Mouse (Mus musculus) embryonic facial prominence, embryonic 11.5 days (tissue): ENCODE results near the gene 4930404N11Rik. TPM values are rescaled to one million over a fixed set of nuclear protein-coding genes. Genes with fewer than 3 reads are reported as not detected.

Experiments used
- ATAC-seq: fragments of 200-750 bp; cut with Nextera tagmentation; replicated peaks from 2 replicates; pipeline ENCODE4 v1.8.0; 2017; ENCODE audit warnings: low read depth; ENCODE audit not compliant: insufficient number of reproducible peaks, low FRiP score, low TSS enrichment
- DNase-seq: peaks from one replicate; pipeline ENCODE4 v3.0.0-alpha.2; 2015; ENCODE audit warnings: low spot score
- H3K27ac ChIP-seq: fragments of 300-500 bp; sonication (generic); replicated peaks from 2 replicates; pipeline ENCODE4 v1.5.1; 2014; ENCODE audit warnings: mild to moderate bottlenecking, low read depth, low read length, control low read depth
- H3K27me3 ChIP-seq: fragments of 300-500 bp; sonication (generic); 2 replicates; pipeline ENCODE4 v1.6.1; 2014; ENCODE audit warnings: mild to moderate bottlenecking, low read length, moderate library complexity, mixed read lengths; ENCODE audit not compliant: control insufficient read depth, insufficient read depth
- H3K36me3 ChIP-seq: fragments of 300-500 bp; sonication (generic); replicated peaks from 2 replicates; pipeline ENCODE4 v1.6.1; 2014; ENCODE audit warnings: low read depth, mild to moderate bottlenecking, low read length, moderate library complexity, mixed read lengths; ENCODE audit not compliant: control insufficient read depth, insufficient read depth
- H3K4me1 ChIP-seq: fragments of 300-500 bp; sonication (generic); 2 replicates; pipeline ENCODE4 v1.6.1; 2014; ENCODE audit warnings: low read length, mixed read lengths; ENCODE audit not compliant: control insufficient read depth, insufficient read depth
- H3K4me2 ChIP-seq: fragments of 300-500 bp; sonication (generic); 2 replicates; pipeline ENCODE4 v1.6.1; 2014; ENCODE audit warnings: low read depth, mild to moderate bottlenecking, control low read depth, low read length, moderate library complexity
- H3K4me3 ChIP-seq: fragments of 300-500 bp; sonication (generic); 2 replicates; pipeline ENCODE4 v1.5.1; 2014; ENCODE audit warnings: low read depth, low read length, control low read depth
- H3K9ac ChIP-seq: fragments of 300-500 bp; sonication (generic); replicated peaks from 2 replicates; pipeline ENCODE4 v1.6.1; 2014; ENCODE audit warnings: mild to moderate bottlenecking, control low read depth, low read length
- H3K9me3 ChIP-seq: fragments of 300-500 bp; sonication (generic); replicated peaks from 2 replicates; pipeline ENCODE4 v1.6.1; 2016; ENCODE audit warnings: mild to moderate bottlenecking, low read length, inconsistent platforms, mixed read lengths; ENCODE audit not compliant: control insufficient read depth
- WGBS: fragments of 180-500 bp; shearing (Covaris S2); extraction: QIAGEN DNeasy Blood & Tissue Kit; methylation state at CpG from one replicate; pipeline ENCODE4 v1.1.7; 2014; 5-methylcytosine and 5-hydroxymethylcytosine counted together
- polyA plus RNA-seq: library from polyadenylated mRNA; unstranded; fragments of >200 nt; fragmentation: Nextera tagmentation; extraction: Ambion mirVana; gene quantifications from 2 replicates; pipeline ENCODE4 v1.2.1, GENCODE M21; 2014

4930404N11Rik gene
- polyA plus RNA-seq, 1 experiment from 2014 or later, result not detected

DNA sequence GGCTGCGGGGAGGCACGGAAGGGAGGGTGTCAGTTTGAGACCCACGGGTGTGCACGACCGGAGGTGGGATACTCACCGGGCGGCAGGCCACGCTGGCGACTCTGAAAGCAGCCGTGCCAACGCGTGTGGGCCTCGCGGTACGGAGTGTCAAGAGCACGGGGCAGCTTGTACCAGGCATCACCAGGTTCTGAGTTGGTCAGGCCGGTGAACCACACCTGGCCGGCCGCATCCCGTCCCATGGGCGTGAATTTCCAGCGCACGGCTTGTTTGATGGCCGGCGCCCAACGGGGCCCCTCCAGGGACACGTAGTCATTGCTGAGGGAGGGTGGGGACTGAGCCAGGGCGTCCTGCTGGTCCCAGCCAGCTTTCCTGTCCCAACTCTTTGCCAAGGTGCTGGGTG lies 950 bp downstream of the 4930404N11Rik start:
- Histone ChIP-seq H3K4me1 (peaks cover 11% of the 10 kb centered on the region), H3K9ac (0 out of 2 replicates have a peak overlapping the region, but pooled peaks have one; percentile 29), H3K27me3 (peaks cover 20% of the 10 kb centered on the region), H3K4me3 (peak overlapping the region; percentile 26), H3K9me3 (no peaks in the 10 kb centered on the region), H3K27ac (no peak overlapping the region), H3K36me3 (peaks cover 16% of the 10 kb centered on the region), H3K4me2 (peak overlapping the region; percentile 29)
- WGBS, result 9% methylated on average over 28 of the region's 28 CpGs
- no peak for ATAC-seq
- DNase-seq, result peak; percentile 11

DNA sequence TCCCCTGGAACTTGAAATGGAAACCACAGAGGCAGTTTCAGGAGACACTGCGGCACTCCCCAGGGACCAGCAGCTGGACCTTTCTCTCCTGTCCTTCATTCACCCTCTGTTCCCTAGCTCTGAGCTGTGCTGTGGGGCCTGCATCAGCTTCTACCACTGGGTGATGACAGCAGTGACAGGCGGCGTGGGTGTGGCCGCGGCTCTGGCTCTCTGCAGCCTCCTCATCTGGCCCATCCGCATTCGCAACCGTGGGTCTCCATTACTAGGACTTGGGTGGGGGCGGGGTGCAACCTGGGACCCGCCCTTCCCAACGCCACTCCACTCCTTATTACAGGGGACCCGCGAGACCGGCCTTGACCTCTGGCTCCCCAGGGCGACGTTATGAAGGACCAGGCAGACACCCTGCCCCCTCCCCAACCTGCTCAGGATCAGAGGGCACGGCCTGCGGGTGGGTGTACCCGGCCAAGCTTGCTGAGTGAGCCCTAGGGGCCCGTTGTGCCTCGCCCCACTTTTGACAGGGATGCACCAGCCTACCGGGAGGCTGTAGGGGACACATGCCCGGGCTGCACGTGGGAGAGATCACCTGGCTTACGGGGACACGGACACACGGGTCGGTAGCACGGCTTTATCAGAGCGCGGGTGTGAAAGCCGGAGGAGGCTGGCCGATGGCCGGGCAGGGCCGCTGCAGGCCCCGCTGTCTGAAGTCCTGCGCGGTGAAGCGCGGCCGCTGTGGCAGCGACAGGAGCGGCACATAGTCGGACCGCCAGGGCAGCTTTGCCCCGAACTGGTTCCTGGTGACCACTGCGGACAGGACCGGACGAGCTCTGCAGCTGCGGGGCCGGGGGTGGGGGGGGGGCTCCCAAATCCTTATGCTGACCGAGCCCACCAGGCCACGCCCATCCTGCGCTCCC lies 1.9 kb downstream of the 4930404N11Rik start:
- ATAC-seq (no peak), DNase-seq (peak; percentile 14)
- Histone ChIP-seq H3K27me3 (peaks cover 20% of the 10 kb centered on the region), H3K9ac (peak overlapping the region; percentile 39), H3K4me3 (peak overlapping the region; percentile 26), H3K36me3 (peaks cover 11% of the 10 kb centered on the region), H3K27ac (no peak overlapping the region), H3K4me2 (peak overlapping the region; percentile 59), H3K4me1 (peaks cover 11% of the 10 kb centered on the region), H3K9me3 (no peaks in the 10 kb centered on the region)
- WGBS, result 9% methylated on average over 51 of the region's 54 CpGs

DNA sequence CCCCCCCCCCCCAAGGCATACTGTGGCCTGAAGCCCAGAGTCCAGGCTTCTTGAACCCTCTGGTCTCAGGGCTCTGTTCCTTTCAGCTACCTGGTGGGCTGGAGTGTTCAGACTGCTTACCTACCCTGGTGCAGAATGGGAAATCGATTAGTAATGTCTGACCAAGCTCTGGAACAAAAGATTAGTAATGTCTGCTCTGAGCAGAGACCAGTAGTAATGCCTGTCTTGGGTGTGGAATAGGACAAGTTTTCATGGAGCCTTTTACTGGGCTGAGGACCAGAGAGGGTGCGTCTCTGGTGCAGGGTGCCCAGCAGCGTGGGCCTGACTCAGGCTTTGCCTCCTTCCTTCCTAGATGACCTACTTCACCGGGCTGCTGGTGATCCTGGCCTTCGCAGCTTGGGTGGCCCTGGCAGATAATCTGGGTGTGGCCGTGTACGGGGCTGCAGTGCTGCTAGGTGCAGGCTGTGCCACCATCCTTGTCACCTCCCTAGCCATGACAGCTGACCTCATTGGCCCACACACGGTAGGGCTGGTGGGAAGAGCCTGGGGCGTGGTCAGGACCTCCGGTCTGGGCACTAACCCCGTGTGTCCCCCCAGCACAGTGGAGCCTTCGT lies 3.2 kb downstream of the 4930404N11Rik start:
- DNase-seq, result peak; percentile 20
- Histone ChIP-seq H3K9ac (no peak overlapping the region; the same call in 1 of the 2 replicates), H3K27ac (no peak overlapping the region), H3K9me3 (no peaks in the 10 kb centered on the region), H3K4me3 (no peak overlapping the region), H3K4me1 (peaks cover 11% of the 10 kb centered on the region), H3K4me2 (peak overlapping the region; percentile 7; the same call in 1 of the 2 replicates), H3K27me3 (peaks cover 20% of the 10 kb centered on the region), H3K36me3 (no peaks in the 10 kb centered on the region; the same call in 1 of the 2 replicates)
- 75% methylated on average over 12 of the region's 12 CpGs for WGBS
- ATAC-seq, result no peak

GRCm38 (mm10) chr10:81360721-81361120 lies 4.9 kb downstream of the 4930404N11Rik start:
- H3K4me1 ChIP-seq, result peaks cover 11% of the 10 kb centered on the region
- 73% methylated on average over 8 of the region's 8 CpGs for WGBS
- H3K4me3 ChIP-seq, result no peak overlapping the region
- DNase-seq, result no peak
- no peaks in the 10 kb centered on the region for H3K9me3 ChIP-seq
- no peak overlapping the region for H3K9ac ChIP-seq
- H3K27ac ChIP-seq, result 0 out of 2 replicates have a peak overlapping the region, but pooled peaks have one; percentile 35
- H3K36me3 ChIP-seq, result no peaks in the 10 kb centered on the region; the same call in 1 of the 2 replicates
- peaks cover 20% of the 10 kb centered on the region for H3K27me3 ChIP-seq
- no peak overlapping the region for H3K4me2 ChIP-seq
- no peak for ATAC-seq

GRCm38 (mm10) chr10:81358841-81359240 lies 6.8 kb downstream of the 4930404N11Rik start:
- Histone ChIP-seq H3K27me3 (peaks cover 10% of the 10 kb centered on the region), H3K9me3 (no peaks in the 10 kb centered on the region), H3K4me2 (no peak overlapping the region), H3K4me3 (no peak overlapping the region), H3K9ac (no peak overlapping the region), H3K36me3 (no peaks in the 10 kb centered on the region; the same call in 1 of the 2 replicates), H3K27ac (no peak overlapping the region), H3K4me1 (peaks cover 4% of the 10 kb centered on the region; the same call in 1 of the 2 replicates)
- 64% methylated on average over 1 of the region's 1 CpGs for WGBS
- ATAC-seq (no peak), DNase-seq (no peak)

DNA sequence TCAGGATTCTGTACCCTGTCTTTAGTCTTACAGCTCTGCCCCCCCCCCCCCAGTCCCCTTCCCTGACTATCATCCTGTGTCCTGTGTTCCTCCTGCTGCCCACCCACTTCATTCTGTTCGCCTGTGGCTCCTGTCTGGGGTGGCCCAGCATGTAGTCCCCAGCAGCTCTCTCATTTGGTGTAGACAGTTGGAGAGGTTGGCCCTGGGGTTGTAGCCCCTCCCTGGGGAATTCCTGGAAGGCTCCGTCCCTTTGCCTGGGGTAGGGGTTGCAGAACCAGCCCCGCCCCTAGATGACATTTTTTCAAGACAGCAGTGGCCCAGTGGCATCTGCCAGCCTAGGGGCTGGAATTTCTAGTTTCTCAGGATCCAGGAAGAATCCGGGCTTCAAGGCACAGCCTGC lies 7.4 kb downstream of the 4930404N11Rik start:
- Histone ChIP-seq H3K27me3 (peaks cover 4% of the 10 kb centered on the region), H3K4me2 (peak overlapping the region; percentile 97), H3K27ac (no peak overlapping the region), H3K4me1 (no peaks in the 10 kb centered on the region; the same call in 1 of the 2 replicates), H3K9me3 (no peaks in the 10 kb centered on the region), H3K36me3 (no peaks in the 10 kb centered on the region; the same call in 1 of the 2 replicates), H3K9ac (peak overlapping the region; percentile 70), H3K4me3 (peak overlapping the region; percentile 67)
- 28% methylated on average over 4 of the region's 4 CpGs for WGBS
- no peak for DNase-seq
- ATAC-seq, result no peak

- no peaks in the 10 kb centered on the region; the same call in 1 of the 2 replicates for H3K4me1 ChIP-seq
Measured at GRCm38 (mm10) chr10:81356991-81357844, 8.4 kb downstream of the 4930404N11Rik start, which contains the start of gene Mfsd12. Mfsd12 (plus strand) TSS chr10:81357491.

More at GRCm38 (mm10) chr10:81356991-81357844, 8.4 kb downstream of the 4930404N11Rik start, which contains the start of gene Mfsd12:
- ATAC-seq (peak; percentile 70), DNase-seq (peak; percentile 92)
- no peak within 1 kb of the TSS for H3K27ac ChIP-seq
- peak within 1 kb of the TSS; percentile 67 for H3K4me3 ChIP-seq
- H3K9me3 ChIP-seq, result no peaks in the 10 kb centered on the region
- H3K4me2 ChIP-seq, result peak within 1 kb of the TSS; percentile 97
- no peaks in the 10 kb centered on the region; the same call in 1 of the 2 replicates for H3K36me3 ChIP-seq
- WGBS, result 2% methylated on average over 61 of the region's 79 CpGs
- H3K27me3 ChIP-seq, result no peaks in the 10 kb centered on the region
- H3K9ac ChIP-seq, result peak within 1 kb of the TSS; percentile 70
